Mouse (Mus musculus) intestine, postnatal 0 days (tissue): ENCODE data around the gene Smim15. TPM values are rescaled to one million over a fixed set of nuclear protein-coding genes. Genes with fewer than 3 reads are reported as not detected.
A peak's percentile ranks its signal among the peaks of the same experiment; 100 is the strongest.

Experiments used
- ATAC-seq: fragments of 200-750 bp; cut with Nextera tagmentation; 2 replicates; pipeline ENCODE4 v1.8.0; 2017; ENCODE audit warnings: mild to moderate bottlenecking, moderate TSS enrichment, moderate library complexity
- H3K27ac ChIP-seq: fragments of 300-500 bp; sonication (generic); 2 replicates; pipeline ENCODE4 v1.5.1; 2014; ENCODE audit warnings: mild to moderate bottlenecking, low read depth, low read length, moderate library complexity
- H3K27me3 ChIP-seq: fragments of 300-500 bp; sonication (generic); replicated peaks from 2 replicates; pipeline ENCODE4 v1.6.1; 2014; ENCODE audit warnings: low read length, mixed read lengths; ENCODE audit not compliant: control insufficient read depth, insufficient read depth
- H3K36me3 ChIP-seq: fragments of 300-500 bp; sonication (generic); 2 replicates; pipeline ENCODE4 v1.6.1; 2014; ENCODE audit warnings: mild to moderate bottlenecking, moderate library complexity; ENCODE audit not compliant: control insufficient read depth, insufficient read depth
- H3K4me1 ChIP-seq: fragments of 300-500 bp; sonication (generic); replicated peaks from 2 replicates; pipeline ENCODE4 v1.6.1; 2014; ENCODE audit warnings: antibody characterized with exemption, low read length, mixed read lengths; ENCODE audit not compliant: control insufficient read depth, insufficient read depth
- H3K4me2 ChIP-seq: fragments of 300-500 bp; sonication (generic); replicated peaks from 2 replicates; pipeline ENCODE4 v1.6.1; 2014; ENCODE audit warnings: low read depth, mild to moderate bottlenecking, moderate library complexity
- H3K4me3 ChIP-seq: fragments of 300-500 bp; sonication (generic); 2 replicates; pipeline ENCODE4 v1.5.1; 2014; ENCODE audit warnings: low read depth, low read length
- H3K9ac ChIP-seq: fragments of 300-500 bp; sonication (generic); 2 replicates; pipeline ENCODE4 v1.6.1; 2014; ENCODE audit warnings: mild to moderate bottlenecking, low read depth, low read length
- H3K9me3 ChIP-seq: fragments of 300-500 bp; sonication (generic); 2 replicates; pipeline ENCODE4 v1.6.1; 2016; ENCODE audit warnings: mixed run types; ENCODE audit not compliant: control insufficient read depth
- CTCF ChIP-seq: sonication (generic); IDR thresholded peaks from 2 replicates; pipeline ENCODE4 v1.5.1; 2016; ENCODE audit warnings: low read depth, mild to moderate bottlenecking, control low read depth, antibody characterized with exemption, moderate library complexity
- WGBS: fragments of 180-500 bp; shearing (Covaris S2); extraction: QIAGEN DNeasy Blood & Tissue Kit; methylation state at CpG from one replicate; pipeline ENCODE4 v1.1.7; 2014; 5-methylcytosine and 5-hydroxymethylcytosine counted together
- polyA plus RNA-seq: library from polyadenylated mRNA; unstranded; fragments of >200 nt; fragmentation: Nextera tagmentation; extraction: Ambion mirVana; gene quantifications from 2 replicates; pipeline ENCODE4 v1.2.1, GENCODE M21; 2015

The Smim15 gene
- polyA plus RNA-seq, 1 experiment from 2014 or later = 33.7 TPM

DNA sequence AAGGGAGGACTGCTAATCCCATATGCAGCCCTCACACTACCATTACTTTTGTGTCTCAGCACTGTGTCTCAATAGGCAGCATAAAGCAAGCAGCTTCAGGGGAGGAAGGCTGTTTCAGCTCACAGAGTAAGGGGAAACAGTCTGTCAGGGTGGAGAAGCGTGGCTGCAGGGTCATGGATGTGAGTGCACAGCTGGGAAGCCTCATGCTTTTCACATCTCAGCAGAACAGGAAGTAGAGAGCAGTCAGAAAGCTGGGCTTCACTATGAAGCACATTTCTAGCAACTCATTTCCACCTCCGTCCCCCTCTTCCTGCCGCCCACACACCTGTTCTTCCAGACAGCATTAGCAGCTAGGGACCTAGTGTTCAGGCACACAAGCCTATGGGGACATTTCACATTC lies 12.7 kb downstream of the Smim15 start:
- no peaks in the 10 kb centered on the region for H3K4me1 ChIP-seq
- 60% methylated on average over 3 of the region's 3 CpGs for WGBS
- H3K4me3 ChIP-seq = no peak overlapping the region
- no peaks in the 10 kb centered on the region for H3K36me3 ChIP-seq
- H3K9ac ChIP-seq = no peak overlapping the region
- no peak overlapping the region for H3K27ac ChIP-seq
- no peaks in the 10 kb centered on the region for H3K9me3 ChIP-seq
- no peak for TF ChIP-seq CTCF
- H3K27me3 ChIP-seq = no peaks in the 10 kb centered on the region
- ATAC-seq = no peak
- no peak overlapping the region for H3K4me2 ChIP-seq

DNA sequence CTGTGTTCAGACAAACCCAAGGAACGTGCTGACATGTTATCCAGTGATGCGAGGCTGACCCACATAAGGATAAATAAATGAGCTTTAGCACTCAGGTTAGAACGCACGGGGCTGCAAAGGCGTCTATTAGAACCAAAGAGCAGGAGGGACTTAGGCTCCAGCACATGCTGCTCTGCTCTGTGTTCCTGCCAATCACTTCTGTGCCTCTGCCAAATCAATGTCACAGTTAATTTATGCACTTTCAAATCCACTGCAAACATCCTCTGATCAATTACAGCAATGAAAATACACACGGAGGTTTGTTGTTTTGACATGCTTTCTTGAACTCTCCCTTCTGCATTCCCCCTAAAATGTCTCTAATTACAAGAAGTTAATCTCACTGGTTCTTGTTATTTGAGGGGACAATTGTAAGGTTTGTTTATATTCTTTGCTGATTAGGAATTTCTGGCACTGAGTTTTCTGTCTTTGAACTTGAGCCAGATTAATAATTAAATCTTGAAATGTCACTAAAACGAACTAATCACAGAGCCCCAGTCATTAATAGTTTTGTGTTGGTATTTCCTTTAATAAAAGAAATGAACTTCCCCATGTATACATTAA lies 16.1 kb downstream of the Smim15 start:
- Histone ChIP-seq H3K4me1 (no peaks in the 10 kb centered on the region), H3K4me3 (no peak overlapping the region), H3K9me3 (no peaks in the 10 kb centered on the region), H3K27me3 (no peaks in the 10 kb centered on the region), H3K27ac (no peak overlapping the region), H3K36me3 (no peaks in the 10 kb centered on the region), H3K4me2 (no peak overlapping the region), H3K9ac (no peak overlapping the region)
- ATAC-seq = no peak
- WGBS = 56% methylated on average over 7 of the region's 7 CpGs
- no peak for TF ChIP-seq CTCF

DNA sequence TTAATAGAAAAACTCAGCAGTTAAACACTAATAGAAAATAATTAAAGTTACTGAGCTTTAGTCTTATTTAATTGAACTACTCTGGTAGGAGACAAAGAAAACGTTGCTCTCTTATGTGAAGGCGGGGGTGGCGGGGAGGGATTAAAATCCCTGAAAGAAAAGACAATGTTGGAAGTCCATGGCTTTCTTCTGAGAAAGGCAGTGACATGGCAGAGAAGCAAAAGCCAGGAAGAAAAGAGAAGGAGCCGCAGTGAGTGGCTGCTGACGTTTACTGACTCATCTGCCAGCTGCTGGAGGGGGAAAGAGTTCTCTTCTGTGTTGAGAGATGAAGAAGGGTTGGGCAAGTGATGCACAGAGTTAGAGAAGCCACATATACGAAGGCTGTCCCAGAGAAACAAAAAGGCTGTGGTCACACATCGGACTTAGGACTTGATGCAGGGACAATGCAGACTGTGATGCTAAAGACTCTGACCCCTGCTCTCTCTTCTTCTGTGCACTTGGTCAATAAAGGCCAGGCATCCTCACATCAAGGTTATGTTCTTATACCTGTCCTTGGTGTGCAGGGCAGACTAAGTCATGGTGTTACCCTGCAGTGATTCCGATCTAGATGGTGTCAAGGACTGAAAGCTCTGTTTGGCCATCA lies 16.8 kb downstream of the Smim15 start:
- H3K9me3 ChIP-seq = no peaks in the 10 kb centered on the region
- WGBS = 70% methylated on average over 8 of the region's 8 CpGs
- TF ChIP-seq CTCF = no peak

DNA sequence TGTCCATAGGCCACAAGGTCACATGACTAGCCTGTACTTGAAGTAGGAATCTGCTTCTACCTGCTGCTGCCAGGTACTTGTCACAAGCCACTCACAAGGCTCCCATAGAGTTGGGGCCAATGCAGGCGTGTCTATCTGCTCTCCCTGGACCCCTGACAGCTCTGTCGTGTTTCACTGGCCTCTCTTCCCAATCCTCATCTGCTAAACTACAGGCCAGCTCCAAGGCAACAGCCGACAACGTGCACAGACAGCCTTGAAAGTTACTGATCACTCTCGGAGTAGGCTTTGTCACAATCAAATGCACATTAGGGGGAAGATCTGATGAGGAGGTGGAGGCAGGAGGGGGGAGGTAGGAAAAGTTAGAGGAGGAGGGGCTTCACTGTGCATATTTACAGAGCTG lies 18.7 kb downstream of the Smim15 start:
- no peaks in the 10 kb centered on the region for H3K9me3 ChIP-seq
- H3K4me3 ChIP-seq = no peak overlapping the region
- WGBS = 57% methylated on average over 5 of the region's 5 CpGs
- H3K4me1 ChIP-seq = no peaks in the 10 kb centered on the region
- H3K27me3 ChIP-seq = no peaks in the 10 kb centered on the region
- no peak for TF ChIP-seq CTCF
- no peaks in the 10 kb centered on the region for H3K36me3 ChIP-seq
- no peak overlapping the region for H3K4me2 ChIP-seq
- no peak overlapping the region for H3K9ac ChIP-seq
- ATAC-seq = no peak
- no peak overlapping the region for H3K27ac ChIP-seq

More for the DNA sequence above, 16.8 kb downstream of the Smim15 start:
- Histone ChIP-seq H3K4me1 (no peaks in the 10 kb centered on the region), H3K9ac (no peak overlapping the region), H3K27ac (no peak overlapping the region), H3K36me3 (no peaks in the 10 kb centered on the region), H3K4me2 (no peak overlapping the region), H3K4me3 (no peak overlapping the region), H3K27me3 (no peaks in the 10 kb centered on the region)
- no peak for ATAC-seq

DNA sequence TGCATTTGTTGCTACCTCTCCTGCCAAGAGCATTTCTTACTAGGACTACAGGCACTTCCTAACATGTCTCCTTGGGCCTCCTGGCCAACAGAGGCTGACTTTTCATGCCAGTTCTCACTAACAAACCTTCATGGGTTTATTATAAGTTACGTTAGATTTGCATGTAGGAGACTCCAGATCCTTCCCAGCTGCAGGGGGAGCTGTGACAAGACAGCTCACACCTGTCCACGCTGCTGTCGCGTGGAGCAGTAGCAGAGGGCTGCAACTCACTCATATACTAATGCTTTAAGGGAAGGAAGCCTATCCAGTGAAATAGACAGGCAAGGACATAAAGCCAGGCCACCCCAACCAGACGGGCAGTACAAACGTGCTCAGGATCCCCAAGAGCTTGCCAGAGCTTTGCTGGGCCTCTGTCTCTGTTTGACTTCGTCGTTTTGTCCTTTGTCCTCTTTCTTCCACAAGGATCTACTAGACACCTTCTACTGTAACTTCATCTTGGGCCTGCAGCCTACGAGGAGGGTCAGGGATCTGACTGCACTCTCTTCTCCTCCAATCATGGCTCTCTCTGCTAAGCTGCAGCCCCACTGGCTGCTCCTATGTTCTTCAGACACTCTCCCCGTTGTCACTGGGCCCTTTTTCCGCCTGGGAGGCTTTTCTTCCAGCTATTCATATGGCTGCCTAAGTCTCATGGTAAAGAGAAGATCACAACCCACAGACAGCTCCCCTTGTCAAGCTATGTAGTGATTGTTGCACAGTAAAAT lies 19.3 kb downstream of the Smim15 start:
- H3K27me3 ChIP-seq = no peaks in the 10 kb centered on the region
- no peaks in the 10 kb centered on the region for H3K4me1 ChIP-seq
- no peak for ATAC-seq
- H3K36me3 ChIP-seq = no peaks in the 10 kb centered on the region
- H3K27ac ChIP-seq = no peak overlapping the region
- H3K4me3 ChIP-seq = no peak overlapping the region
- TF ChIP-seq CTCF = 0 out of 2 replicates have a peak, but pooled peaks have one; percentile 12
- H3K9ac ChIP-seq = no peak overlapping the region
- no peaks in the 10 kb centered on the region for H3K9me3 ChIP-seq
- no peak overlapping the region for H3K4me2 ChIP-seq
- 74% methylated on average over 11 of the region's 11 CpGs for WGBS

DNA sequence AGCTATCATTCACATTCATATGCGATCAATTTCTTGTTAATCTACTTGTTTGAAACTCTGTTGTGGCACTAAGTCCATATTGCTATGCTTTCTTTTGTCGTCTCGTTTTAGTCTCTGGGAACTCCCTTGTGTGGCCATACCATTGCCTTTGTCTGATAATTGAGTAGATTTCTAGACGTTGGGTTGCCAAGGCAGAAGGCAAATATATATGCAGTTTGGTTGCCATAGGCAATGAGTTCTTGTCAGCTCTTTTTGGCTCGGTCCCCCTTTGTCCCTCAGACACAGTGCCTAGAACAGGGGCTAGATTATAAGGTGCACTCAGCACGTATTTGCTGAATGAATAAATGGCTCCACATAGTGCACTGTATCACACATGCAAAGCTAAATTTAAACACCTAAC lies 20.1 kb downstream of the Smim15 start:
- Histone ChIP-seq H3K27ac (no peak overlapping the region), H3K9me3 (no peaks in the 10 kb centered on the region), H3K27me3 (no peaks in the 10 kb centered on the region), H3K4me1 (no peaks in the 10 kb centered on the region), H3K4me3 (no peak overlapping the region), H3K36me3 (no peaks in the 10 kb centered on the region), H3K9ac (no peak overlapping the region), H3K4me2 (no peak overlapping the region)
- 81% methylated on average over 6 of the region's 6 CpGs for WGBS
- no peak for TF ChIP-seq CTCF
- no peak for ATAC-seq
